Mouse (Mus musculus) liver, embryonic 15.5 days (tissue): ENCODE results near the gene Slc6a9. TPM values are rescaled to one million over a fixed set of nuclear protein-coding genes. Genes with fewer than 3 reads are reported as not detected.
A peak's percentile ranks its signal among the peaks of the same experiment; 100 is the strongest.

ENCODE experiments used
- ATAC-seq: fragments of 200-750 bp; cut with Nextera tagmentation; 2 replicates; pipeline ENCODE4 v1.8.0; 2017; ENCODE audit warnings: moderate number of reproducible peaks, mild to moderate bottlenecking, moderate library complexity; ENCODE audit not compliant: insufficient read depth
- H3K27ac ChIP-seq: fragments of 300-500 bp; sonication (generic); replicated peaks from 2 replicates; pipeline ENCODE4 v1.5.1; 2015; ENCODE audit warnings: mild to moderate bottlenecking, inconsistent platforms
- H3K27me3 ChIP-seq: fragments of 300-500 bp; sonication (generic); 2 replicates; pipeline ENCODE4 v1.6.1; 2015; ENCODE audit warnings: mild to moderate bottlenecking, inconsistent platforms
- H3K36me3 ChIP-seq: fragments of 300-500 bp; sonication (generic); replicated peaks from 2 replicates; pipeline ENCODE4 v1.6.1; 2015; ENCODE audit warnings: moderate library complexity, mild to moderate bottlenecking, inconsistent platforms
- H3K4me1 ChIP-seq: fragments of 300-500 bp; sonication (generic); replicated peaks from 2 replicates; pipeline ENCODE4 v1.6.1; 2015; ENCODE audit warnings: inconsistent platforms
- H3K4me2 ChIP-seq: fragments of 300-500 bp; sonication (generic); 2 replicates; pipeline ENCODE4 v1.6.1; 2015; ENCODE audit warnings: moderate library complexity, mild to moderate bottlenecking, inconsistent platforms
- H3K4me3 ChIP-seq: fragments of 300-500 bp; sonication (generic); replicated peaks from 2 replicates; pipeline ENCODE4 v1.5.1; 2015; ENCODE audit warnings: mild to moderate bottlenecking, inconsistent platforms
- H3K9ac ChIP-seq: fragments of 300-500 bp; sonication (generic); 2 replicates; pipeline ENCODE4 v1.6.1; 2015; ENCODE audit warnings: moderate library complexity, mild to moderate bottlenecking, inconsistent platforms
- H3K9me3 ChIP-seq: fragments of 300-500 bp; sonication (generic); replicated peaks from 2 replicates; pipeline ENCODE4 v1.6.1; 2016; ENCODE audit warnings: inconsistent platforms
- WGBS: fragments of 180-500 bp; shearing (Covaris S2); methylation state at CpG from one replicate; pipeline ENCODE4 v1.1.7; 2015; ENCODE audit warnings: mixed read lengths; ENCODE audit not compliant: insufficient replicate concordance; 5-methylcytosine and 5-hydroxymethylcytosine counted together
- polyA plus RNA-seq: library from polyadenylated mRNA; unstranded; fragments of >200 nt; fragmentation: Nextera tagmentation; extraction: Ambion mirVana; gene quantifications from 2 replicates; pipeline ENCODE4 v1.2.1, GENCODE M21; 2015

The Slc6a9 gene
- polyA plus RNA-seq: 56.1 and 56.4 TPM in 2 replicates

DNA sequence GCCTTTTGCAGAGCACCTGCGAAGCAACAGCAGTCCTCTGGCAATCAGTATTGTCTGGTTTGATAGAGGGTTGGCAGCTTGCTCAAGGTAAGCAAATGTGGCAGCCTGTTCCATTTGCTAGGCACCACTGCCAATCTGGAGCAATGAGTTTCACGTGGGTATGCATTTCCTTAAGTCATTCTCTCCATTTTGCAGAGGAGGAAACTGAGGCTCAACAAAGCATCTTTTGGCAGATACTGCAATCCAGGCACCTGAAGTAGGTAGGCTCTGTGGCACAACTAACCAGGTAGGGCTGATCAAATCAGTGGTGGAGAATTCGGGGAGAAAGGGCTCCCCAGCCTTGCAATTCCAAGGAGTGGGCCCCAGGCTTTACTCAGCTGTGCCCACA is at the start of gene Slc6a9:
Gene Slc6a9, plus strand, starts transcription at position 50 of the 388 bp plus-strand sequence.
- H3K4me3 ChIP-seq: peak within 1 kb of the TSS; percentile 88
- no peaks in the 10 kb centered on the region for H3K9me3 ChIP-seq
- peaks cover 28% of the 10 kb centered on the region for H3K36me3 ChIP-seq
- peak within 1 kb of the TSS; percentile 99 for H3K27ac ChIP-seq
- H3K9ac ChIP-seq: peak within 1 kb of the TSS; percentile 91
- peak within 1 kb of the TSS; percentile 77 for H3K4me2 ChIP-seq
- no peak for ATAC-seq
- peaks cover 83% of the 10 kb centered on the region for H3K4me1 ChIP-seq
- WGBS: 35% methylated on average over 3 of the region's 3 CpGs
- H3K27me3 ChIP-seq: no peaks in the 10 kb centered on the region

GRCm38 (mm10) chr4:117786963-117787362 is 47.3 kb upstream of the Slc6a9 start:
- H3K9me3 ChIP-seq: no peaks in the 10 kb centered on the region
- no peaks in the 10 kb centered on the region for H3K36me3 ChIP-seq
- H3K4me1 ChIP-seq: no peaks in the 10 kb centered on the region
- H3K4me2 ChIP-seq: peak overlapping the region; percentile 46
- H3K27ac ChIP-seq: no peak overlapping the region
- WGBS: 29% methylated on average over 8 of the region's 8 CpGs
- no peaks in the 10 kb centered on the region for H3K27me3 ChIP-seq
- no peak overlapping the region for H3K9ac ChIP-seq
- peak; percentile 79 for ATAC-seq
- H3K4me3 ChIP-seq: peak overlapping the region; percentile 20; the same call in 1 of the 2 replicates

DNA sequence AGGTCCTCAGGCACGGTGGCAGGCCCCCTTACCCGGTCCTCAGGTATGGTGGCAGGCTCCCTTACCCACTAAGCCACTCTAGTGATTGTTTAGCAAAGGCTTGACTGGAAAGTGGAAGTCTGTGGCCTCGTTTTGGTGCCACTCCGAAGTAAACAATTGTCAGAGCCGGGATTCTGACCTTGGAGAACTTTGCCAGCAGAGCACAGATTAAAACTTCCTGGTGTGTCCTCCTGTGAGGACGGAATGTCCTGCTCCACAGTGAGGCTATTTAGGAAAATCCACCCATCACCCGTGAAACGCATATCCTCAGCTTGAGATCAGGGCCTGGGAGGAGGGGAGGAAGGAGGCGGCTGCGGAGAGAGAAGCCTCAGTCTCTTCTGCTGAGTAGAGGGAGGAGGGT is 46.0 kb upstream of the Slc6a9 start:
- H3K4me3 ChIP-seq: no peak overlapping the region
- H3K4me2 ChIP-seq: 0 out of 2 replicates have a peak overlapping the region, but pooled peaks have one; percentile 1
- no peaks in the 10 kb centered on the region for H3K9me3 ChIP-seq
- H3K9ac ChIP-seq: no peak overlapping the region
- H3K36me3 ChIP-seq: no peaks in the 10 kb centered on the region
- H3K27ac ChIP-seq: no peak overlapping the region
- ATAC-seq: no peak
- 62% methylated on average over 10 of the region's 10 CpGs for WGBS
- H3K27me3 ChIP-seq: no peaks in the 10 kb centered on the region
- no peaks in the 10 kb centered on the region for H3K4me1 ChIP-seq

DNA sequence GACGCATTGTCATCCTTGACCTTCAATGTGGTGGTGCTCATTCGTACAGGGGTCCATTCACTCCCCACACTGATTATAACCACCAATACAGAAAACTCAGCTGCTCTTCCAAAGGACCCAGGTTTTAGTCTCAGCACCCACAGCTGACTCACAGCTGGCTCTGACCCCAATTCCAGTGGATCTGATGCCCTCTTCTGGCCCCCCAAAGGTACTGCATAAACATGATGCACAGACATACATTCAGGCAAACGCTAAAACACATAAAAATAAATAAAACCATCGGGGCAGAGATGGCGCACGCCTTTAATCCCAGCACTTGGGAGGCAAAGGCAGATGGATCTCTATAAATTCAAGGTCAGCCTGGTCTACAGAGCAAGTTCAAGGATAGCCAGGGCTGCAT is 34.4 kb upstream of the Slc6a9 start:
- no peak overlapping the region for H3K4me2 ChIP-seq
- no peak overlapping the region for H3K4me3 ChIP-seq
- H3K27ac ChIP-seq: no peak overlapping the region
- H3K36me3 ChIP-seq: no peaks in the 10 kb centered on the region
- no peak for ATAC-seq
- no peaks in the 10 kb centered on the region for H3K27me3 ChIP-seq
- H3K9ac ChIP-seq: no peak overlapping the region
- 71% methylated on average over 6 of the region's 6 CpGs for WGBS
- no peaks in the 10 kb centered on the region for H3K4me1 ChIP-seq
- H3K9me3 ChIP-seq: no peaks in the 10 kb centered on the region

- H3K4me3 ChIP-seq: no peak overlapping the region
- no peak overlapping the region for H3K27ac ChIP-seq
- H3K27me3 ChIP-seq: peaks cover 12% of the 10 kb centered on the region
- peak overlapping the region; percentile 53 for H3K4me2 ChIP-seq
- peaks cover 22% of the 10 kb centered on the region for H3K4me1 ChIP-seq
- no peaks in the 10 kb centered on the region for H3K36me3 ChIP-seq
- WGBS: 10% methylated on average over 5 of the region's 5 CpGs
- ATAC-seq: peak; percentile 81
- H3K9me3 ChIP-seq: no peaks in the 10 kb centered on the region
- H3K9ac ChIP-seq: no peak overlapping the region
Measured at GRCm38 (mm10) chr4:117806992-117807391, 27.3 kb upstream of the Slc6a9 start.

- peaks cover 19% of the 10 kb centered on the region for H3K27me3 ChIP-seq
- ATAC-seq: no peak
- no peak overlapping the region for H3K9ac ChIP-seq
- H3K27ac ChIP-seq: no peak overlapping the region
- WGBS: 41% methylated on average over 2 of the region's 2 CpGs
- H3K4me1 ChIP-seq: peaks cover 22% of the 10 kb centered on the region
- no peaks in the 10 kb centered on the region for H3K9me3 ChIP-seq
- no peak overlapping the region for H3K4me2 ChIP-seq
- no peaks in the 10 kb centered on the region for H3K36me3 ChIP-seq
- no peak overlapping the region for H3K4me3 ChIP-seq
Measured at GRCm38 (mm10) chr4:117810933-117811332, 23.4 kb upstream of the Slc6a9 start.

DNA sequence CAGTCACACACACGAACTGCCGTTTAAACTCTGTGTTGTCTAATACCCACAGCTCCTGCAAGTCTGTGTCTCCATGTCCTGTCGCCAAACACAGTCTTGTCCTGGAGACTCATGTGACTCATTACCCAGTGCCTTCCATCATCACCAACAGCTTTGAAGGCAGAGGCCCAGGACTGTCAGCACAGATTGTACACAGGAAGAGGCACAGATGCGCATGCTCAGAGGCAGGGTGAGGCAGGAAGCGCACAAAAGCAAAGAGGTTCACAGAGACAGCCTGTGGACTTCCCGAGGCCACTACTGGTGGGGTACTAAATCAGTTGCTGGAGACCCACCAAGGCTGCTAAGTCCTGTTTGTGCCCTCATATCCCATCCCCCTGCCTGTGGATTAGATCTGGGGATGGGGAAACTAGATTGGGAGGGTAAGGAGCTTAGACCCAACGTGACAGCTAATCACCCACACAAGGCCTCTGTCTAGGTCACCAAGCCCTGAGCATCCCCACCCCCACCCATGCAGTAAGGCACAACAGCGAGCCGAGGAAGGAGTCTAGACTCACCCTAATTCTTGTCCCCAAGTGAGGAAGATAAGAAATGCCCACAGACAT is 20.6 kb upstream of the Slc6a9 start:
- H3K9ac ChIP-seq: no peak overlapping the region
- no peak for ATAC-seq
- H3K4me3 ChIP-seq: no peak overlapping the region
- peaks cover 24% of the 10 kb centered on the region for H3K27me3 ChIP-seq
- H3K4me2 ChIP-seq: no peak overlapping the region
- no peak overlapping the region for H3K27ac ChIP-seq
- H3K36me3 ChIP-seq: no peaks in the 10 kb centered on the region
- no peaks in the 10 kb centered on the region for H3K9me3 ChIP-seq
- peaks cover 4% of the 10 kb centered on the region for H3K4me1 ChIP-seq
- 32% methylated on average over 9 of the region's 9 CpGs for WGBS

DNA sequence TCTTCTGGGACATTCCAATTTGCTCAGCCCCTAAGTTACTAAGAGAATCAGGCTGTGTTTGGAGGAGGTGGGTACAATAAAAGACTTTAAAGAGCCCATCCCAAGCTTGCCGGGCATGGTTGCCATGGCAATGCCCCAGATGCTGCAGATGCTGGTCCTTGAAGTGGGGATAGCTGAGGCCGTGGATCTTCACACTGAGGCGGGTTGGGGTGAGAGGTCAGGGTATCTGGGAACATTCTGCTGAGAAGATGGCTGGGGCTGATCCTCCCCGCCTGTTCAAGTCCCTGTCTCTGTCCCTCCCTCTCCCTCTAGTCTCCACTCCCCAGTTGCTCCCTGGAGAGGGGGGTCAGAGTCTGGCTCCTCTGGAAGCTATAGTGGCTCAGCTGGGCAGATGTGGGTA is 20.0 kb upstream of the Slc6a9 start:
- ATAC-seq: no peak
- Histone ChIP-seq H3K9me3 (no peaks in the 10 kb centered on the region), H3K4me3 (no peak overlapping the region), H3K4me2 (no peak overlapping the region), H3K27ac (no peak overlapping the region), H3K36me3 (no peaks in the 10 kb centered on the region), H3K27me3 (peaks cover 20% of the 10 kb centered on the region), H3K4me1 (peaks cover 4% of the 10 kb centered on the region), H3K9ac (no peak overlapping the region)
- WGBS: 58% methylated on average over 4 of the region's 4 CpGs

- Histone ChIP-seq H3K4me2 (no peak overlapping the region), H3K27ac (no peak overlapping the region), H3K9ac (no peak overlapping the region), H3K36me3 (no peaks in the 10 kb centered on the region), H3K9me3 (no peaks in the 10 kb centered on the region), H3K27me3 (peaks cover 20% of the 10 kb centered on the region), H3K4me1 (no peaks in the 10 kb centered on the region), H3K4me3 (no peak overlapping the region)
- WGBS: 64% methylated on average over 5 of the region's 5 CpGs
- ATAC-seq: no peak
Measured at GRCm38 (mm10) chr4:117816776-117817175, 17.5 kb upstream of the Slc6a9 start.

DNA sequence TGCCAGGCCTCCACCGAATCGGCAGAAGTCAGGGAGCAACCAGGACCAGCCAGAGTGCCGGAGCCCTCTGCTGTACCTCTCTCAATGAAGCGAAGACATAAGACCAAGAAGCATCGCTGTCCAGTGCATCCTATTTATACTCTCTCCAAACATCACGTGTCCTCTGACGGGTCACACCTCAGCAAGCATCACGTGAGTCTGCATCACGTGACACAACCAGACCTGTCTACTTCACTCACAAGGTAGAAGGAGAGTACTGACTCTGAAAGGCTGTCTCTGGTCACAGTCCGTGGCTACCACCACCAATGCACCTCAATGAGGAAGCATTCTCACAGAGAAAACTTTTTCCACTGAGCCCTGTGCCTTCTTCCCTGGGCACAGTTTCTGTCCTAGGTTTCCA is 16.3 kb upstream of the Slc6a9 start:
- Histone ChIP-seq H3K36me3 (no peaks in the 10 kb centered on the region), H3K9me3 (no peaks in the 10 kb centered on the region), H3K4me2 (no peak overlapping the region), H3K4me3 (no peak overlapping the region), H3K9ac (no peak overlapping the region), H3K27ac (no peak overlapping the region), H3K4me1 (no peaks in the 10 kb centered on the region), H3K27me3 (peaks cover 27% of the 10 kb centered on the region)
- ATAC-seq: no peak
- WGBS: 77% methylated on average over 10 of the region's 10 CpGs

DNA sequence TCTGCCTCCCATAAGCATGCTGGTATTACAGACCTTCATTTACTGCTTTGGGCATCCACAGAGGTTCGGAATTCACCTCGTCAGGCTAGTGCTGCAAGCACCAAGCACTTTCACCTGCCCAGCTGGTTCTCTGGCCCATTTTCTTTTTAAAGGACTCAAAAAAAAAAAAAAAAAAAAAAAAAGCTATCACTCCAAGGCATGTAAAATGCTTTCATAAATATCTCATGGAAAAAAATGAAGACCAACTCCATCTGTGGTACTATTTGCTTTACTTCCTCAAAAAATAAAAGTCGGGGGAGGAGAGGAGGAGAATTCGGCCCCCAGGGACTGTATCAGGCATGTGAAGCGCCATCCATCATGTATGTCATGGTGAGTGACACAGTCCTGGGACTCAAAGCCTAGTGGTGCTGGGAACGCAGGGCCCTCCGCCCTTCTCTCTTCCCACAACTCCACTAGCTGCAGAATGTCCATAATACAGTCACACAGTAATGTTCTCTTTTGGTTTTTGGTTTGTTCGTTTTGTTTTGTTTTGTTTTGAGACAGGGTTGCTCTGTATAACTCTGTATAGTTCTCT is 5.6 kb upstream of the Slc6a9 start:
- Histone ChIP-seq H3K4me2 (no peak overlapping the region), H3K4me1 (peaks cover 56% of the 10 kb centered on the region), H3K36me3 (no peaks in the 10 kb centered on the region), H3K4me3 (no peak overlapping the region), H3K27me3 (peaks cover 57% of the 10 kb centered on the region), H3K9ac (0 out of 2 replicates have a peak overlapping the region, but pooled peaks have one; percentile 4), H3K27ac (peak overlapping the region; percentile 99), H3K9me3 (no peaks in the 10 kb centered on the region)
- 49% methylated on average over 8 of the region's 8 CpGs for WGBS
- no peak for ATAC-seq
